Mouse (Mus musculus) embryonic facial prominence, embryonic 11.5 days (tissue): Measurements from ENCODE around the gene Vmn1r237. TPM values are rescaled to one million over a fixed set of nuclear protein-coding genes. Genes with fewer than 3 reads are reported as not detected.

ENCODE experiments used
- ATAC-seq: fragments of 200-750 bp; cut with Nextera tagmentation; replicated peaks from 2 replicates; pipeline ENCODE4 v1.8.0; 2017; ENCODE audit warnings: low read depth; ENCODE audit not compliant: insufficient number of reproducible peaks, low FRiP score, low TSS enrichment
- DNase-seq: peaks from one replicate; pipeline ENCODE4 v3.0.0-alpha.2; 2015; ENCODE audit warnings: low spot score
- H3K27ac ChIP-seq: fragments of 300-500 bp; sonication (generic); replicated peaks from 2 replicates; pipeline ENCODE4 v1.5.1; 2014; ENCODE audit warnings: mild to moderate bottlenecking, low read depth, low read length, control low read depth
- H3K27me3 ChIP-seq: fragments of 300-500 bp; sonication (generic); 2 replicates; pipeline ENCODE4 v1.6.1; 2014; ENCODE audit warnings: mild to moderate bottlenecking, low read length, moderate library complexity, mixed read lengths; ENCODE audit not compliant: control insufficient read depth, insufficient read depth
- H3K36me3 ChIP-seq: fragments of 300-500 bp; sonication (generic); replicated peaks from 2 replicates; pipeline ENCODE4 v1.6.1; 2014; ENCODE audit warnings: low read depth, mild to moderate bottlenecking, low read length, moderate library complexity, mixed read lengths; ENCODE audit not compliant: control insufficient read depth, insufficient read depth
- H3K4me1 ChIP-seq: fragments of 300-500 bp; sonication (generic); 2 replicates; pipeline ENCODE4 v1.6.1; 2014; ENCODE audit warnings: low read length, mixed read lengths; ENCODE audit not compliant: control insufficient read depth, insufficient read depth
- H3K4me2 ChIP-seq: fragments of 300-500 bp; sonication (generic); 2 replicates; pipeline ENCODE4 v1.6.1; 2014; ENCODE audit warnings: low read depth, mild to moderate bottlenecking, control low read depth, low read length, moderate library complexity
- H3K4me3 ChIP-seq: fragments of 300-500 bp; sonication (generic); 2 replicates; pipeline ENCODE4 v1.5.1; 2014; ENCODE audit warnings: low read depth, low read length, control low read depth
- H3K9ac ChIP-seq: fragments of 300-500 bp; sonication (generic); replicated peaks from 2 replicates; pipeline ENCODE4 v1.6.1; 2014; ENCODE audit warnings: mild to moderate bottlenecking, control low read depth, low read length
- H3K9me3 ChIP-seq: fragments of 300-500 bp; sonication (generic); replicated peaks from 2 replicates; pipeline ENCODE4 v1.6.1; 2016; ENCODE audit warnings: mild to moderate bottlenecking, low read length, inconsistent platforms, mixed read lengths; ENCODE audit not compliant: control insufficient read depth
- WGBS: fragments of 180-500 bp; shearing (Covaris S2); extraction: QIAGEN DNeasy Blood & Tissue Kit; methylation state at CpG from one replicate; pipeline ENCODE4 v1.1.7; 2014; 5-methylcytosine and 5-hydroxymethylcytosine counted together
- microRNA-seq: library from miRNA; unstranded; fragments of <30 nt; microRNA quantifications from one replicate; pipeline ENCODE4, GENCODE M21; 2016; ENCODE audit warnings: borderline number of aligned reads
- polyA plus RNA-seq: library from polyadenylated mRNA; unstranded; fragments of >200 nt; fragmentation: Nextera tagmentation; extraction: Ambion mirVana; gene quantifications from 2 replicates; pipeline ENCODE4 v1.2.1, GENCODE M21; 2014

Gene Vmn1r237
- not detected in 2 replicates for polyA plus RNA-seq

GRCm38 (mm10) chr17:21311565-21311964, at the start of gene Vmn1r237:
Vmn1r237 (plus strand) TSS chr17:21311865.
- Histone ChIP-seq H3K9ac (no peak within 1 kb of the TSS), H3K4me2 (no peak within 1 kb of the TSS)
- no peak for DNase-seq

DNA sequence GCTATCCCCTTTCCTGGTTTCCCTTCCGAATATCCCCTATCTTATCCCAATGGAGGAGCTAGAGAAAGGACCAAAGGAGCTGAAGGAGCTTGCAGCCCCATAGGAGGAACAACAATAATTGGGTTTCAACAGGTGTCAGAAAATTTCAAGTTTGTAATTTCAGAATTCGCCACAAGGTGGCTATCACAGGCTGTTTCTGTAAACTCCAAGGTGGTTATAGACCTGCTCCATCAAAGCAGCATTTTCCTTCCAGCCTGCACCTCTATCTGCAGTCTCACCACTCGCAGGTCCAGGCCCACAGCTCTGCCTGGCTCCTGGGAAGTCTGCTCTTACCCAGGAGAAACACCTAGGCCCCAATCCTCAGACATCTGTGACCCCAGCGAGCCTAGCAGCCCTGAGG, 39.6 kb upstream of the Vmn1r237 start:
- Histone ChIP-seq H3K9ac (no peak overlapping the region), H3K4me1 (no peaks in the 10 kb centered on the region), H3K27ac (no peak overlapping the region), H3K9me3 (no peaks in the 10 kb centered on the region), H3K4me3 (no peak overlapping the region), H3K27me3 (no peaks in the 10 kb centered on the region), H3K36me3 (no peaks in the 10 kb centered on the region), H3K4me2 (no peak overlapping the region)
- whole genome bisulfite sequencing = 16% methylated on average over 4 of the region's 4 CpGs
- DNase-seq (peak; percentile 65), ATAC-seq (no peak; the same call in 1 of the 2 replicates)

More at GRCm38 (mm10) chr17:21311565-21311964, at the start of gene Vmn1r237:
- Histone ChIP-seq H3K36me3 (no peaks in the 10 kb centered on the region), H3K4me1 (no peaks in the 10 kb centered on the region), H3K27me3 (no peaks in the 10 kb centered on the region), H3K9me3 (no peaks in the 10 kb centered on the region), H3K4me3 (no peak within 1 kb of the TSS), H3K27ac (no peak within 1 kb of the TSS)
- ATAC-seq = no peak

GRCm38 (mm10) chr17:21282642-21283041, 29.0 kb upstream of the Vmn1r237 start, which contains the start of gene Vmn1r236:
Vmn1r236 (plus strand) TSS chr17:21282942.
- Histone ChIP-seq H3K4me3 (no peak within 1 kb of the TSS), H3K4me2 (no peak within 1 kb of the TSS), H3K4me1 (no peaks in the 10 kb centered on the region), H3K9ac (no peak within 1 kb of the TSS), H3K27ac (no peak within 1 kb of the TSS), H3K27me3 (no peaks in the 10 kb centered on the region), H3K36me3 (no peaks in the 10 kb centered on the region), H3K9me3 (no peaks in the 10 kb centered on the region)
- ATAC-seq (no peak), DNase-seq (no peak)
- 73% methylated on average over 3 of the region's 3 CpGs for WGBS

DNA sequence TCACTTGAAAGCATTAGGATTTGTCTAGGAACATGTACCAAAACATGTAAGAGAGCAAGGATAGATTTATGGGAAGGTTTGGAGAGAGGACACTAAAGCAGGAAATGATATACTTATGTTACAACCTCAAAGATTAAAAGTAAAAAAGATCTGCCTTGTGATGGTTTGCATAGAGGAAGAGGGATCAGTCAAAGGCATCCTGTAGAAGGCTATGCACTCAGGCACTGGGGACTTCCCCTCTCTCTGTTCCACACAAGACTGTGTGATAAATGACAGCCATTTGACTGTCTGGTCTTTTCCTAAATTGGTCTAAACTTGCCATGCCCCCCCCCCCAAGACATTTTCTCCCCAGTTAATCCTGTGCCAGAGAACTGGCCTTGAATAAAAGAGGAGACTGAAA, 27.3 kb upstream of the Vmn1r237 start:
- no peaks in the 10 kb centered on the region for H3K36me3 ChIP-seq
- no peak overlapping the region for H3K9ac ChIP-seq
- H3K9me3 ChIP-seq = no peaks in the 10 kb centered on the region
- no peak overlapping the region for H3K27ac ChIP-seq
- no peak for DNase-seq
- H3K4me3 ChIP-seq = no peak overlapping the region
- no peaks in the 10 kb centered on the region for H3K4me1 ChIP-seq
- ATAC-seq = no peak
- no peaks in the 10 kb centered on the region for H3K27me3 ChIP-seq
- H3K4me2 ChIP-seq = no peak overlapping the region

- H3K4me2 ChIP-seq = no peak overlapping the region
- ATAC-seq (no peak), DNase-seq (no peak)
- no peaks in the 10 kb centered on the region for H3K4me1 ChIP-seq
- no peak overlapping the region for H3K9ac ChIP-seq
- H3K27ac ChIP-seq = no peak overlapping the region
- H3K9me3 ChIP-seq = no peaks in the 10 kb centered on the region
- no peak overlapping the region for H3K4me3 ChIP-seq
- H3K27me3 ChIP-seq = no peaks in the 10 kb centered on the region
- no peaks in the 10 kb centered on the region for H3K36me3 ChIP-seq
These were observed 22.0 kb upstream of the Vmn1r237 start for GRCm38 (mm10) chr17:21289695-21290094.

Small RNAs within 50 kb of the gene (microRNA-seq; reads per million reads assigned to microRNA genes)
- gene Gm26384 = not detected

Other genes with a start within 250 kb of the Vmn1r237 start
- not detected in 2 replicates for gene Vmn1r234, start 85.8 kb upstream of the Vmn1r237 start, polyA plus RNA-seq
- gene Vmn1r235, start 55.5 kb upstream of the Vmn1r237 start, polyA plus RNA-seq = not detected in 2 replicates
- gene Vmn1r236, start 28.9 kb upstream of the Vmn1r237 start, polyA plus RNA-seq = not detected in 2 replicates
- 3.9 and 5.2 TPM in 2 replicates for gene Zfp677, start 71.9 kb downstream of the Vmn1r237 start, polyA plus RNA-seq
- 3.6 and 4.1 TPM in 2 replicates for gene Zfp54, start 111.4 kb downstream of the Vmn1r237 start, polyA plus RNA-seq
- 18.1 and 20.2 TPM in 2 replicates for gene Zfp51, start 138.5 kb downstream of the Vmn1r237 start, polyA plus RNA-seq
- gene Zfp53, start 177.1 kb downstream of the Vmn1r237 start, polyA plus RNA-seq = 10.3 and 10.4 TPM in 2 replicates
- 1.8 and 3.2 TPM in 2 replicates for gene Zfp52, start 223.7 kb downstream of the Vmn1r237 start, polyA plus RNA-seq